14 mouse cellular contexts compared by ENCODE assay signal in genomic region chr10:60419624-60420023, GRCm38 (mm10). TPM values are rescaled to one million over a fixed set of nuclear protein-coding genes. Genes with fewer than 3 reads are reported as not detected.
DNase-seq lines count a peak whose midpoint lies in the region; ATAC-seq and TF ChIP-seq lines count a peak whose summit lies in the region.
"Had no signal": no experiment of that assay in that cellular context is flagged by ENCODE, and none has a peak within 500 bp of the region (broad histone marks: within the 10 kb centered on the region; RNA-seq: fewer than 3 reads in every experiment).

No protein-coding gene starts in this region.

- H3K27ac ChIP-seq in heart, postnatal 0 days (ENCODE audit: low read depth), result no peak overlapping the region
- no peak overlapping the region for H3K27ac ChIP-seq in heart, embryonic 11.5 days (ENCODE audit: low read depth, low read length)
- no peak overlapping the region for H3K27ac ChIP-seq in embryonic facial prominence, embryonic 11.5 days (replicated peaks; ENCODE audit: low read depth, low read length)
- H3K27ac ChIP-seq: midbrain, embryonic 15.5 days had no signal

- 0 out of 2 replicates have a peak, but pooled peaks cover 2% of the 10 kb centered on the region for H3K27me3 ChIP-seq in heart, postnatal 0 days (ENCODE audit: control insufficient read depth, insufficient read depth, low read length)
- 0 out of 2 replicates have a peak, but pooled peaks cover 3% of the 10 kb centered on the region for H3K27me3 ChIP-seq in heart, embryonic 11.5 days (ENCODE audit: control insufficient read depth, insufficient read depth, low read length)
- H3K27me3 ChIP-seq in embryonic facial prominence, embryonic 11.5 days (ENCODE audit: control insufficient read depth, insufficient read depth, low read length), result no peaks in the 10 kb centered on the region
- H3K27me3 ChIP-seq: midbrain, embryonic 15.5 days had no signal

- H3K4me3 ChIP-seq in heart, postnatal 0 days (ENCODE audit: low read depth, low read length), result no peak overlapping the region
- no peak overlapping the region for H3K4me3 ChIP-seq in heart, embryonic 11.5 days (ENCODE audit: low read depth, low read length)
- H3K4me3 ChIP-seq in embryonic facial prominence, embryonic 11.5 days (ENCODE audit: low read depth, low read length), result no peak overlapping the region
- H3K4me3 ChIP-seq: midbrain, embryonic 15.5 days had no signal

- no peak overlapping the region for H3K4me2 ChIP-seq in heart, postnatal 0 days (ENCODE audit: low read depth, low read length)
- no peak overlapping the region for H3K4me2 ChIP-seq in heart, embryonic 11.5 days
- no peak overlapping the region for H3K4me2 ChIP-seq in embryonic facial prominence, embryonic 11.5 days (ENCODE audit: low read depth, low read length)
- H3K4me2 ChIP-seq: midbrain, embryonic 15.5 days had no signal

- H3K9ac ChIP-seq in heart, postnatal 0 days (replicated peaks; ENCODE audit: low read depth, low read length), result no peak overlapping the region
- no peak overlapping the region for H3K9ac ChIP-seq in heart, embryonic 11.5 days (ENCODE audit: low read depth, low read length)
- H3K9ac ChIP-seq in embryonic facial prominence, embryonic 11.5 days (replicated peaks; ENCODE audit: low read length), result no peak overlapping the region
- H3K9ac ChIP-seq: midbrain, embryonic 15.5 days had no signal

- DNase-seq in heart, postnatal 0 days (ENCODE audit: low spot score), result no peak
- peak; percentile 40 for DNase-seq in retina, embryonic 14.5 days (ENCODE audit: low spot score)
- DNase-seq in retina, postnatal 1 day, result no peak
- DNase-seq in embryonic facial prominence, embryonic 11.5 days (ENCODE audit: low spot score), result peak; percentile 9
- DNase-seq in thymus, postnatal 14 days, result peak; percentile 38
- no peak for DNase-seq in cerebellum, postnatal 14 days
- no peak for DNase-seq in left cerebral cortex, adult 11 months (ENCODE audit: low spot score)
- DNase-seq: cerebellum, adult 9-10 months; gastrocnemius, postnatal 25 days; heart, postnatal 36 days; kidney, adult 8-10 months had no signal

- no peaks in the 10 kb centered on the region for H3K9me3 ChIP-seq in heart, postnatal 0 days (replicated peaks; ENCODE audit: control insufficient read depth, low read length)
- H3K9me3 ChIP-seq in heart, embryonic 11.5 days (replicated peaks; ENCODE audit: control insufficient read depth, low read length), result no peaks in the 10 kb centered on the region
- H3K9me3 ChIP-seq in embryonic facial prominence, embryonic 11.5 days (replicated peaks; ENCODE audit: control insufficient read depth, low read length), result no peaks in the 10 kb centered on the region
- H3K9me3 ChIP-seq: midbrain, embryonic 15.5 days had no signal

- H3K36me3 ChIP-seq in heart, postnatal 0 days (replicated peaks; ENCODE audit: control insufficient read depth, insufficient read depth, low read length), result no peaks in the 10 kb centered on the region
- no peaks in the 10 kb centered on the region for H3K36me3 ChIP-seq in heart, embryonic 11.5 days (ENCODE audit: control insufficient read depth, insufficient read depth, low read length)
- H3K36me3 ChIP-seq in embryonic facial prominence, embryonic 11.5 days (replicated peaks; ENCODE audit: control insufficient read depth, insufficient read depth, low read depth, low read length), result no peaks in the 10 kb centered on the region
- H3K36me3 ChIP-seq: midbrain, embryonic 15.5 days had no signal

- 27% methylated on average over 4 of the region's 4 CpGs for WGBS in heart, postnatal 0 days
- 32% methylated on average over 4 of the region's 4 CpGs for WGBS in heart, embryonic 11.5 days (ENCODE audit: insufficient replicate concordance)
- 30% methylated on average over 4 of the region's 4 CpGs for WGBS in embryonic facial prominence, embryonic 11.5 days

- no peak for ATAC-seq in heart, postnatal 0 days (ENCODE audit: insufficient read depth, low read depth)
- ATAC-seq in heart, embryonic 11.5 days (replicated peaks; ENCODE audit: insufficient number of reproducible peaks, low FRiP score, low TSS enrichment), result no peak
- ATAC-seq in embryonic facial prominence, embryonic 11.5 days (replicated peaks; ENCODE audit: insufficient number of reproducible peaks, low FRiP score, low TSS enrichment, low read depth), result no peak
- ATAC-seq: midbrain, embryonic 15.5 days had no signal

- H3K4me1 ChIP-seq in heart, postnatal 0 days (ENCODE audit: control insufficient read depth, insufficient read depth), result no peaks in the 10 kb centered on the region
- H3K4me1 ChIP-seq in heart, embryonic 11.5 days (ENCODE audit: control insufficient read depth, insufficient read depth, low read length), result no peaks in the 10 kb centered on the region
- H3K4me1 ChIP-seq in embryonic facial prominence, embryonic 11.5 days (ENCODE audit: control insufficient read depth, insufficient read depth, low read length), result no peaks in the 10 kb centered on the region
- H3K4me1 ChIP-seq: midbrain, embryonic 15.5 days had no signal

- TF ChIP-seq EP300 in heart, postnatal 0 days (IDR thresholded peaks at IDR 0.05; ENCODE audit: low read depth), result no peak

- peak; percentile 28; the same call in 1 of the 2 replicates for TF ChIP-seq CTCF in heart, postnatal 0 days (IDR thresholded peaks at IDR 0.05; ENCODE audit: low read depth)

RNA-seq across cellular contexts. Expression of gene Gm17455, which starts 20.1 kb away (rescaled TPM):
- total RNA-seq in heart, postnatal 0 days (2014; rRNA removed; ENCODE audit: low replicate concordance), result not detected in 2 replicates
- polyA plus RNA-seq in heart, postnatal 0 days (2015; fragmentation: Nextera tagmentation; extraction: Ambion mirVana), result 0.38 TPM in 2 replicates
- polyA plus RNA-seq in heart, embryonic 11.5 days (2014; fragmentation: Nextera tagmentation; extraction: Ambion mirVana), result 0.66 and 1.6 TPM in 2 replicates
- 1.2 and 1.3 TPM in 2 replicates for polyA plus RNA-seq in embryonic facial prominence, embryonic 11.5 days (2014; fragmentation: Nextera tagmentation; extraction: Ambion mirVana)
- total RNA-seq: gastrocnemius, postnatal 25 days; heart, postnatal 36 days; left cerebral cortex, adult 18-20 months had no signal

Comparison
In these comparisons a context has a peak if more than half of its experiments do, and no peak if none do; other contexts are left out.
1. DNase-seq: peak in retina, embryonic 14.5 days (single experiment), embryonic facial prominence, embryonic 11.5 days (single experiment) and thymus, postnatal 14 days (single experiment); none in heart, postnatal 0 days (single experiment), retina, postnatal 1 day (single experiment), cerebellum, postnatal 14 days (0 of 2) and left cerebral cortex, adult 11 months (single experiment).